Mouse (Mus musculus) liver (tissue): ENCODE results near the gene Cby3.
"Not testable (repeated sequence)": the region's sequence is repeated elsewhere in the genome, so short reads cannot be mapped to it uniquely, and the experiment has no call there.

Source experiments
- DNase-seq: peaks from one replicate; pipeline ENCODE4 v3.0.0-alpha.2; 2020; ENCODE audit warnings: mixed read lengths

The Cby3 gene

DNA sequence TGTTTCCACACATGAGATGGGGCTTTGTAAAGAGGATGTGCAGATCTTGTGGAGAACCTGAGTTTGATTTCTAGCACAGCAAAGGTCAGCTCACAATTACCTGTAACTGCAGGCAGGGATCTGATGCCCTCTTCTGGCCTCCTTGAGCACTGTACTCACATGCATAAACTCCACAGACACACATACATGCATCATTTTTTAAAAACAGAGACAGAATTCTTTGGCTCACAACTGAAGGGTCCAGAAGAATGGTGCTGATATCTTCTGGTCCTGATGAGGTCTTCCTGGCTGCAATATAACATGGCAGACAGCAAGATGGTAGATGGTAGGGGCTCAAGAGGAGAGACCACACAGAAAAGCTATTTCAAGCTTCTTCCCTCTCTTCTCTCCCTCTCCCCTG lies at the start of gene Cby3:
Cby3 (plus strand) TSS at position 301 of the 400 bp plus-strand sequence.
- DNase-seq, result no peak

DNA sequence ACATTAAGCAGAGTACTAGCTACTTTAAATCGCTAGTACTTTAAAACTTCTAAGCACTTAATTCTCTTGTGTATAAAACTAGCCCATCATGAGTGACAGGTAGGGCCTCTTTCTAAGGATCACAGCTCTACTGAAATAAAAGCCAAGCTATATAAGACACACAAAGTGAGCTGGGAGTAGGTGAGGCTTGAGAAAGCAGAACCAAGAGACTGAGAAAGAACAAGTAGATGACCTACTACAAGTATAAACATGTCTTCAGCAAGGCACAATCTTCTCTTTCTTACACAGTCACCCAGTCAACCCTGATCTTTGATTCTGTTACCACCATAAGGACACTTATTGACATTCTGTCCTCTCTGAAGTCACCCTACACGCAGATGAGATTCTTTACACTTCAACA lies 41.5 kb upstream of the Cby3 start:
- no peak for DNase-seq

DNA sequence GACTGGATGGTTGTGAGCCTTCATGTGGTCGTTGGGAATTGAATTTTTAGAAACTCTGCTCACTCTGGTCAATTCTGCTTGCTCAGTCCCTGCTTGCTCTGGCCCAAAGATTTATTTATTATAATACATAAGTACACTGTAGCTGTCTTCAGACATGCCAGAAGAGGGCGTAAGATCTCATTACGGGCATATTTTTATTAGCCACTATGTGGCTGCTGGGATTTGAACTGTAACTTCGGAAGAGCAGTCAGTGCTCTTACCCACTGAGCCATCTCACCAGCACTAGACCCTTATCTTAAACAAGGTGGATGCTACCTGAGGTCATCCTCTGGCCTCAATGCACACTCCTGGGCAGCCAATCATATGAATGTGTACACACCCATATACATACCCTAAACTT lies 34.9 kb upstream of the Cby3 start:
- DNase-seq, result not testable (repeated sequence)

DNA sequence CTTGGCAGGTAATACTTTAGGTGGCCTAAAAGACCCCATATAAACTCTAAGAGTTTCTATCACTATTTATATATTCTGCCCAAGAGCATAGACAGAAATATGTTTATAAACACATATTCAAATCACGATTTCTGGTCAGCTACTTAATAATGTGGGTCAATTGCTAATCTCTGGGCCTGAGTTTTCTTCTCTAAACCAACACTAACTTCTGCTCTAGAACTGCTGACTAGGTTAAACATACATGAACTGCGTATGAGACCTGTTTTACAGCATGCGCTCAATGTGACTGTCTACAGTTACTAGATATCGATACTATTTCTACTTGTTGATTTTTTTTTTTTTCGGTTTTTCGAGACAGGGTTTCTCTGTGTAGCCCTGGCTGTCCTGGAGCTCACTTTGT lies 33.0 kb upstream of the Cby3 start:
- no peak for DNase-seq

DNA sequence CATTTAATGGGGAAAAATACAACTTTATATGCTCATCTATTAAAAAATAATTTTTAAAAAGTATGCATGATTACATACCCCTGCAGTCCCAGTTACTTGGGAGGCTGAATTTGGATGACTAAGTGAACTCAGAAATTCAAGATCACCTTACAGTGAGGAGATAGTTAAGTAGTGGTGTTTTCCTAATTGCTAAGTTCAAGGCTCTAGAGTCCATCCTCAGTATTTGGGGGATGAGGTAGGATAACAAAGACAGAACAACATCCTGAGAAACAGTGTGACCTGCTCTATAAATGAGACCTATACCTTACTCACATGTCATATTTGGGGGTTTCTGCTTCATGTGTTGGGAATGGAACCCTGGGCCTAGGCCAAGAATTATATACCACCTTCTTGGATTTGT lies 31.9 kb upstream of the Cby3 start:
- no peak for DNase-seq

DNA sequence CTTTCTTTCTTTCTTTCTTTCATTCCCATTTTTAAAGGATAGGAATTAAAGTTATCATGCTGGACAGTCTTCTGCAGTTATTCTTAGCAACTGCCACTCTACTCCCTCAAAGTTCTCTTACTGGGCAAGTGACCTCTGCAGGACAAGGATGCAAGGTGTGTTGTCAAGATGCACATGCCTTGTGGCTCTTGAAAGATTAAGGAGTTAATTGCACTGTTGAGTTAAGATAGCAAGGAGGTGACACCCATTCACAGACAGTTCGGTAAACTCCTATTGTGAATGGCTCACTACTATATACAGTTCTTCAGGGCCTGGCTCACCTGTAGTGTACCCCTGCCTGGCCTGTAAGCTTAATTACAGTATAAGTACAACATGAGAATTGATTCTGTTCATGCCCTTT lies 30.4 kb upstream of the Cby3 start:
- peak; percentile 36 for DNase-seq

DNA sequence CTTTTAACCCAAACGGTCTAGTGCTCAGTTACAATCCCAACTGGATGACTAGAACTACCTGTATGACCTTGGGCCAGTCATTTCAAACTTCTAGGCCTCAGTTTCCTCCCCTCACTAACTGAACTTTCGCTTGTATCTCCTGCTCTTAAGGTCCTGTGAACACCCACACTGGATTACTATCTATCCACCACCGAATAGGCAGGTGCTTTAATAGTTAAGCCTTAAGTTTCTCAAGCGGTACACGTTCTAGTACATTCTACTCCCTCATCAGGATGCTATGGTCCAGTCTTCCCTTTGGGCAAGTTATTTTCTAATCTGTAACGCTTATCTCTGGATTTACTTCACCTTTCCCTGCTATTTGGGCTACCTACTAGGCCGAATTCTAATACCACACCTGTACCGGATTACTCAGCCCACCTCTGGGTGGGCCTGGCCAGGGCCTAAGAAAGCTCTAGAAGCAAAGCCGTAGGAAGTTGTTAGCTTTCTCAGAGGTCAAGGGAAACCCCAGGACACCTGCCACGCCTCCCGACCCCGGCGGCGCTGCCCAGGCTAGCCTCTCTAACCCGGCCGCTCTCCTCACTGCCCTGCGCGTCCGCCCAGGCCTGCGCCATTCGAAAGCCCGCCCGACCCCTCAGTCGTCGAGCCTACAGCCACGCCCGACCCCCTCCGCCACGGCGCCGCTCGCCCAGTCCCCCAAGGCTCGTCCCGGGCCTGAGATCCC lies 29.4 kb upstream of the Cby3 start:
- DNase-seq, result no peak

DNA sequence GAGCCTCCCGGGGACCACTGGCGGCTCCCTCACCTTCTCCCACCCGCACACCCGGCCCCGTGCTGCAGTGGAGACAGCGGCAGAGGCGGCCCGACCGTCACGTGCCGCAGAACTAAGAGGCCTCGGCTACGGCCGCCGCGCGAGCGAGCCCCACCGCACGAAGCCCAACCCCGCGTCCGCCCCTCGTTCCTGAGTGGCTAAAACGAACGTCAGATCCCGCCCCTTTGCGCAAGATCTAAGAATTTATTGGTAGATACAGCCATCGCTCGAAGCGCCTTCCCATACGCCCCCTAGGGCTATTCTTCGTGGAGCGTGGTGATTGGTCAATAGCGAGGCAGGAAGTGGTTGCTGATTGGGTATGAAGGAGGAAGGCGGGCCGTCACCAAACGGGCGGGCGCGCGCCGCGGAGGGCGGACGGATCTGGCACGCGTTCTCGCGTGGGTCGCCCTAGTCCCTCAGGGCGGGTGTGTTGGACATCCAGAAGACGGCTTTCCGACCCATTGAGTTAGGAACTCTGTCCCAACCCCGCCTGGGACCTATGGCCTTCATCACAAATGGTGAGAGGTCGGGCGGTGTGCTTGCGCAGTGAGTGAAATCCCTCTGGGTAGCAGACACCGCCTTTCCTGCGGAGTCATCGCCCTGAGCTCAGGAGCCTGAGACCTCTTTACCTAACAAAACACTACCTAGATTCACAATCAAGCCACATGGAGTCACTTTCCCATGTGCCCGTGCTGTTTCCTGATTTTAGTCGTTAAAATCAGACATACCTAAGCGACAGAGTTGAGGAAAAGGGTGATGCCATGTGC lies 28.6 kb upstream of the Cby3 start, which contains the start of gene Canx:
Canx (minus strand) TSS at position 178 of the 806 bp plus-strand sequence.
- DNase-seq, result peak; percentile 98

DNA sequence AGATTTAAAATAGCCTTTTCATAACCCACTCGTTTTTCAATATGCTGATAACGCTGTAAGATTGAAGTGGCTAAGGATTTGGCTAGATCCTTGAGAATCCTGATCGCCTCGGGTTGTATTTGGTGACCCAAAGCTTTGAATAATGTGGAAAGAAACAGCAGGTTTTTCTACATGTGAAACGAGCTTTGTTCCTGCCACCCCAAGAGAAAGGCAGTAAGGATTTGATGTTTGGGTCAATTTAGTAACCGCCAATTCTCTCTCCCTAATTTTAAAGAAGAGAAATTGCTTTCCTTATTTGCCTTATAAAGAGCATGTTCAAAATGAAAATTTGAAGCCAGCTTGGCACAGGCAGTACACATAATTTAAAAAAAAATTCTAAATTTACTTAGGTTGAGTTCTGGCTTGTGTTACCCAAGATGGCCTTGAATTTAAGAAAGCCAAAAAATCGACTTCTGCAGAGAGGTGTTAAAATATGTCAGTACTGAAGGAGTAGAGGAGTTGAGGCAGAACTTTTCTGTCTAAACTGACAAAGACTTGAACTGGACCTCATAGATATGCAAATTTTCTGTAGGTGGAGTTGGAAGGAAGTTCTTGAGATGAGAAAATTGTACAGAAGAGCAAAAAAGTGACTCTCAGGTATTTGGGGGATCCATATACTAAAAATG lies 27.8 kb upstream of the Cby3 start:
- DNase-seq, result no peak

DNA sequence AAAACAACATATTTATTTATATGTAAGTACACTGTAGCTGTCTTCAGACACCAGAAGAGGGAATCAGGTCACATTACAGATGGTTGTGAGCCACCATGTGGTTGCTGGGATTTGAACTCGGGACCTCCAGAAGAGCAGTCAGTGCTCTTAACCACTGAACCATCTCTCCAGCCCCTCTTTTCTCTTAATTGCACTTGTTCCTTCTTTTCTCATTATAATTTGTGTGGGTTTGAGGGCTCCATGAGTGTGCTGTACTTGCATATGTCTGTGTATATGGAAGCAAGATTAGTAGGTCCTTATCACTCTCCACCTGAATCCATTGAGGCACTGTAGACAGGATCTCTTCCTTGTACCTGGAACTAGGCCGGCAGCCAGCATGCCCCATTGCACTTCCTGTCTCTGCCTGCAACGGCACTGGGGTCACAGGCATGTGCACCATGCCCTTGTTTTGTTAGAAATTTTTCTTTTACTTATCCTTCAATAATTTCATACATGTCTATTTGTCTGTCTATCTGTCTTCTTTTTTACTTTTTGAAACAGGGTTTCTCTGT lies 26.1 kb upstream of the Cby3 start:
- no peak for DNase-seq

DNA sequence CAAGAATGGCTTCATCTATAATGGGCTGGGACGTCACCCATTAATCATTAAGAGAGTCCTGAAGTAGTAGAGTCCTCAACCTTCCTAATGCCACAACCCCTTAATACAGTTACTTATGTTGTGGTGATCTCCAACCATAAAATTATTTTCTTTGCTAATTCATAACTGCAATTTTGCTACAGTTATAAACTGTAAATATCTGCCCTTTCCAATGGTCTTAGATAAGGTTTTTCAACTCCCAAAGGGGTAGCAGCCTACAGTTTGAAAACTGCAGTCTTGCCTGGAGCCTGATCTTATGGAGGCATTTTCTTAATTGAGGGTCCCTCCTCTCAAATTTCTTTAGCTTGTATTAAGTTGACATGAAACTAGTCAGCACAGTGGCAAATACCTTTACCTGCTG lies 24.9 kb upstream of the Cby3 start:
- no peak for DNase-seq

DNA sequence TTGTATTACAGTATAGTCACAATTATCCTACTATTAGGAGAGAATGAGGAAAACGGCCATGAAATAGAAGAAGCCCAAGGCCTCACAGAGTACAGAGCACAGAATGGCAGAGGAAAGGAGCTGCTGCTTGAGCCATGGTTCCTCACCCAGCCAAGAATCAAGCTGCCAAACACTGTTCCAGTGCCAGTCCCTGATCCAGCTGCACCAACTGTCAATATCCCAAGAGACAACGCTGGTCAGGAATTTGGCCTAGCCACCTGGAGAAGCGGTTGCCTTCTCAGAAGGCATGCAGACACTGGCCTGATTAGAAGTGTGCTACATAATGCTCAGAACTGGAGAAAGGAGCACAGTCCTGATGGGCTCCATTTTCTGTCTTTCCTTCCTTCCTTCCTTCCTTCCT lies 21.1 kb upstream of the Cby3 start:
- DNase-seq, result no peak

DNA sequence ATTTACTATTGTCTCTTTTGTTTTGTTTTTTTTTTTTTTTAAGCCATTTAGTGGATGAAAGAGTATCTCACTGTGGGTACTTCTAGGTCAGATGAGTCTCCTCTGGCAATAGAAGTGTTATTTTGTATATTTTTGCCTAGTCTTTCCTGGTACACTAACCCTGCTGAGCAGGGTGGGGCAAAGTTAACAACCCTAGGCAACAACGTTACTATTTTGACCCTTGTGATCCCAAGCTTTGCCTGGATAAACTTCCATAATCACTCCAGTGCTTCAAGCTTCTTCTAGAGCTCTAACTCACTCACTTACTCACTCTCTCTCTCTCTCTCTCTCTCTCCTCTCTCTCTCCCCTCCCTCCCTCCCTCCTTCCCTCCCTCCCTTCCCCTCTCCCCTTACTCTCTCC lies 18.1 kb upstream of the Cby3 start:
- no peak for DNase-seq

DNA sequence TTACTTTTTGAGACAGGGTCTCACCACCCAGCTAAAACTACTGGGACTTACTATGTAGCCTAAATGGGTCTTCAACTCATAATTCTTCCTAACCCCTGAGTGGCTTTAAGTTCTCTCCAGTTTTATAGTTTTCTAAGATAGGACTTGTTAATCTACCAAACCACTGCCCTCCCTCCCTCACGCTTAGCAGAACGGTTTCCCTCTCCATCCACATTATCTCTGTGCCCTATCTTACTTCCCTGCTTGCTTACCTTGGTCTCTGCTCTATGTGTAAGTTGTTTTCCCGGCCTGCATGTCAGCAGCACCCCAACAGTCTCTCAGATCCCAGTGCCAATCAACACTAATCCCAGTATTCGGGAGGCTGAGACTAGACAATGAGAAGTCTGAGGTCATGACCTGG lies 17.4 kb upstream of the Cby3 start:
- no peak for DNase-seq

DNA sequence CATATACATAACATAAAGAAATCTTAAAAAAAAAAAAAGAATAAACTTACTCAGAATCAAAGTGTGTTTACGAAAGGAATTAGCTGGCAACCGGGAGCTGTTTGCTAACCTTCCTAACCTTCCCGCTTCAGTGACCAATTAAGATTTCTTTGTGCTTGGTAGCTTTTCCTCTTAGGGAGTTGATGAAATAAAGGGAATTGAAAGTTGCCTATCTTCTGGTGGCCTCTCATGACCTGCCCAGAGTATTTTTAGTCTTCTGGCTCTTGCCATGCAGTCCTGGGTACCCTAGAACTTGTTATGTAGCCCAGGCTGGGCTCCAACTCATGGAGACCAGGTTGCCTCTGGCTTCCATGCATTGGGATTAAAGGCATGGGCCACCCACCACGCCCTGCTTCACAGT lies 8.8 kb upstream of the Cby3 start:
- no peak for DNase-seq

DNA sequence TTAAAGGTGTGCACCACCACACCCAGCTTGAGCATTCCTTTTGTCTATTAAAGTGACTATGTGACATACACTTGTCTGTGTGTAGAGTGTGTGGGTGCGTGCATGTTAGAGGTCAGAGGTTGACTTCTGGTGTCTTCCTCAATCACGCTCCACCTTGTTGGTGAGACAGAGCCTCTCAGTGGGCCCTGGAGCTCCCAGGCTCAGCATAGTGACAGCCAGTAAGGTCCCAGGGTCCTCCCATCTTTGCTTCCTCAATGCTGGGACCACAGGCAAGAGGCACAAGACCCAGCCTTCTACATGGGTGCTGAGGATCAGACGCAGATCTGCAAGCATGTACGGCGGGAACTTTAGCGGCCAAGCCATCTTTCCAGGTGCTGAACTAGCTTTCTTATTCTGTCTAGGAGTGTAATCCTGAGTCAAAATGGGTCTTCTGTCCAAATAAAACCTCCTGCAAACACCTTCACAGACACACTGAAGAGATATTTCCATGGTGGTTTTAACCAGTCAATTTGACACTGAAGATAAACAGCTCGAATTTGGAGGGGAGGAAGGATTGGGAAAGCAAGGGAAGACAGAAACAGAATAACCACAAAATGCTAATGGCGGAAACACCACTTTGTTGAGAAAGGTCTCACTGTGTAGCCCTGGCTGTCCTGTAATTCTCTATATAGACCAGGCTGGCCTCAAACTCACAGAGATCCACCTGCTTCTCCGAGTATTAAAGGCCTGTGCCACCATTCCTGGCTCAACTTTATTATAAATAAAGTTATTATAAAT lies 7.8 kb upstream of the Cby3 start:
- no peak for DNase-seq

DNA sequence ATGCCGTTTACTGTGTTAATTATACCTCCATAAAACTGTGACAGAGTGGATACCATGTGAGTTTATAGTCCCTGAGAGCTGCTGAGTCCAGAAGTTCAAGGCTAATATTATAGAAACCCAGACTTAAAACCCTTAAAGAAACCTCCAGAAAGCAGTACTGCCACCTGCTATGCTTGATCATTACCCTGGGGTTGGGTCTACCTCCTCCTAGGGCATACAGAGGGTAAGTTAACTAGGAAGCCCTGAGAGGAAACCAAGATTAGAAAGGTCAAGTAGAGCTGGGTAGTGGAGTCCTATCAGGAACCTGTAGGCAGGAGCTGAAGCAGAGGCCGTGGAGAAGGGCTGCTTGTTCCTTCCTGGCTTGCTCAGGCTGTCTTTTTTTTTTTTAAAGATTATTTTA lies 2.1 kb upstream of the Cby3 start:
- DNase-seq, result no peak

DNA sequence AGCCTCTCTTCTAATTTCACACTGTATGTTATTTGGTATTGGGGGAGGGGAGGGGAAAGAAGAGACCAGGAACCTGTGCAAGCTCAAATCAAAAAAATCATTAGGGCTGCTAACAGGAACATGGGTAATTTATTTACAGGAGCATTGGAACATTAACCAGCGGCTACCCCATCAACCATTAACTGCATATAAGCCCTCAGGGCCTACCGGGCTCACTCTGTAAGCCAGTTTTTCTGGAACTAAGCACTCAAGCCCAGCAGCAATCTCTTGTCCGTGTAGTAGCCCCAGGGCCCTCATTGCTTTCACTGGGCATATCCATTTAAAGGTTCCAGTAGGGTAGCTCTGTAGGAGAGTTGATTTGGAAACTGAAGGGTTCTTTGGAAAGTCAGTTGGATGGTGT lies 589 bp downstream of the Cby3 start:
- no peak for DNase-seq

DNA sequence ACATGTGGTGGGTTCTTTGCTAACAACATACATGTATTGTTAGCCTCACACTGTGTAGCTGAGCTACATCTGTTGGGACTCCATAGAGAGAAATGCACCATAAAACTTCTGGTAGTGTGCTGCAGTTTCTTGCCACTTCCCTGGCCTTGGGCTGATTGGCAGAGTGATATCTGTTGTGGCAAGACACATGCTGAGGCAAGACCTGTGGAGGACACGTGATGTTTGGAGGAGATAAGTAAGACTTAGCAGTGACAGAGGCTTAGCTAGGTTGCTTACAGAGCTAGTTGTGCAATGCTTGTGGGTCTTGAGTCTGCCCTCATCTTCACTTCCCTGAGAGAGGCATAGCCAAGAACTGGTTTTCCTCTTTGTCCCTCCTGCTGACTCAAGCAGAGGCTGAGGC lies 1.1 kb downstream of the Cby3 start:
- no peak for DNase-seq

DNA sequence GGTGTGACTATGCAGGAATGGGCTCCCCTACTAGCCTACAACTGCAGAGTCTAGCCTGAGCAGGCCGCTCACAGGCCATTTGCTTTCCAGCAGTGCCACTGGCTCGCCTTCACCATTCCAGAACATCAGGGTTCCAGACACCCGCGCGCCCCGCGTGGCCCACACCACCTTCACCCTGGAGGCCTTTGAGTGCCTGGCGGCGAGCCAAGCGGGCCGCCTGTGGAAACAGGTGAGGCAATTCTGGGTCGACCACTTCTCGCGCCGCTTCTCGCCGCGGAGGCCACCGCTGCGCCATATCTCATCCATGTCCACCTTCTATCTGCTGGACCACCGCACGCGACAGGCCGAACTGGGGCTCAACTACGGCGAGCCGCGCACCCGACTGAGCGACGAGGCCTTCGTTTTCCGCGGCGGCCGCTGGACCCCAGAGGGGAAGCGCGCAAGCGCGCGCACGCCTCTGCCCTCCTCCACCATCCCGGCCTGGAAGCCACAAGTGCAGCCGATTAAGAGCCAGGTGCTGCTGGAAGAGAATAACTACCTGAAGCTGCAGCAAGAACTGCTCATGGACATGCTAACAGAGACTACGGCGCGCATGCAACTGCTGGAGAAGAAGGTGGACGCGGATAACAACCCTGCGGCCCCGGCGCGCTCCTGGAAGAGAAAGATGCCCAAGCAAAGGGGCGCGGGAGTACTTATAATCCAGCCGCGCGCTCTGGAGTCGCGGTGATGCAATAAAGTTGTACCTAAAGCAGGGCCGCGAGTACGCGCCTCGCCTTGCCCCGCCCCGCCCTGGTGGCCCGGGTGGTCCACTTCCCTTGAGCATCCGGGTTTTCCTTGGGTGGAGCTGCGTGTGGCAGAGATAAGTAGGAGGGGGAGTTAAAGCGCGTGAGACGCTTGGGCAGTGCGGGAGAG lies 4.9 kb downstream of the Cby3 start:
- peak; percentile 65 for DNase-seq

DNA sequence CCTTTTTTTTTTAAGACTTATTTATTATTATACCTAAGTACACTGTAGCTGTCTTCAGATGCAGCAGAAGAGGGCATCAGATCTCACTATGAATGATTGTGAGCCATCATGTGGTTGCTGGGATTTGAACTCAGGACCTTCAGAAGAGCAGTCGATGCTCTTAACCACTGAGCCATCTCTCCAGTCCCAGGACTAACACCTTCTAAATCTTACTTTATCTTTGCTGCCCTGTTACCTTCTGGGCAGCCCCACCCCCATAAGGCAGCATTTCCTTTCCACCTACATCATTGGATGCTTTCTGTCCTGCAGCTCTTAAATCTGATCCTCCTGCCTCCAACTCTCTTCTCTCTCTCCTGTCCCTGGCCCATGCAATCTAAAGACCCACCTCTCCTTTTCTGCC lies 7.0 kb downstream of the Cby3 start:
- DNase-seq, result not testable (repeated sequence)

DNA sequence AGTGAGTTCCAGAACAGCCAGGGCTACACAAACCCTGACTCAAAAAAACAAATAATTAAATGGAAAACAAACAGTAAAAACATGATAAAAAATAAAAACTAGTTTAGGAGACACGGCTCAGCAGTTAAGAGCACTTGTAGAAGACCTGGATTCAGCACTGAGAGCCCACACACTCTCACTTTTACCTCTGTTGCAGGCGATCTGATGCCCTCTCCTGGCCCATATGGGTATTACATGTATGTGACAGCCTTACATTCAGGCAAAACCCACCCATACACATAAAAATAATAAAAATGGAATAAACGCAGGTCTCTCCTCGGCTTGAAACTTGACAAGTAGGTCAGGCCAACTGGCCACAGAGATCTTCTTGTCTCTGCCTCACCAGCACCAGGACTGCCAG lies 10.3 kb downstream of the Cby3 start:
- peak; percentile 77 for DNase-seq
